Mouse (Mus musculus) testis, adult 10 weeks (tissue): ENCODE data around the gene Msl3l2. TPM values are rescaled to one million over a fixed set of nuclear protein-coding genes. Genes with fewer than 3 reads are reported as not detected.

ENCODE experiments used
- polyA plus RNA-seq: library from polyadenylated mRNA; stranded (reverse); fragments of 350-450 nt; fragmentation: Illumina TruSeq; extraction: RNeasy Lipid Tissue Mini Kit (QIAGEN cat#74804); gene quantifications from one replicate; pipeline ENCODE4 v1.2.3, GENCODE M21; 2014; ENCODE audit warnings: low read depth, low replicate concordance

Msl3l2 gene
- polyA plus RNA-seq = 53.2 TPM

GRCm38 (mm10) chr10:56106333-56106995 lies at the start of gene Msl3l2:
Gene Msl3l2 (plus strand): TSS chr10:56106917.

Other genes starting within 250 kb of the Msl3l2 start
- 13.6 TPM for gene Tbc1d32, start 121.8 kb downstream of the Msl3l2 start, polyA plus RNA-seq